Mouse (Mus musculus) testis, adult 2 months (tissue): ENCODE data around the gene Ppil6.

ENCODE experiments used
- CTCF ChIP-seq: fragments of 200-500 bp; IDR thresholded peaks from 2 replicates; pipeline ENCODE4 v1.5.1; 2012; ENCODE audit warnings: low read depth, mild to moderate bottlenecking, inconsistent platforms, low read length, moderate library complexity; ENCODE audit not compliant: control insufficient read depth, insufficient read depth, insufficient replicate concordance
- POLR2A ChIP-seq: fragments of 200-500 bp; IDR thresholded peaks from 2 replicates; pipeline ENCODE4 v1.6.1; 2012; ENCODE audit warnings: low read depth, mild to moderate bottlenecking, inconsistent platforms, low read length, moderate library complexity; ENCODE audit not compliant: control insufficient read depth

DNA sequence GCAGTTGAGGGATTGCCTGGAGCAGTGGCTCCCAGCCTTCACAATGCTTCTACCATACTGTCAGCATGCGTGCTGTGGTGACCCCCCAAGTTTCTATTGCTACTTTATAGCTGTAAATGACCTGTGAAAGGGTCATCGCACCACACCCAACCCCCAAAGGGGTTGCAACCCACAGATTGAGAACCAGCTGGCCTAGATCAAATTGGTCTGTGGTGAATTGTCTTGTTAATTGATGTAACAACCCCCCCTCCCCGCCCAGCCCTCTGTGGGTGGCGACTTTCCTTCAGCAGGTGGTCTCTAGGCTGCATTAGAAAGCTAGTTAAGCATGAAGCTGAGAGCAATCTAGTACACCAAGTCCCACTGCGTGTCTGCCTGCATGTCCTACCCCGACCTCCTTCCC, 22.9 kb upstream of the Ppil6 start:
- TF ChIP-seq POLR2A (no peak), CTCF (no peak)
